Mouse (Mus musculus): Measurements from ENCODE around the gene Raver1.

The Raver1 gene

GRCm38 (mm10) chr9:21107607-21108237, 15.9 kb upstream of the Raver1 start:
- intact Hi-C loops (cut with DNase I), result no loop called here

- intact Hi-C loops (cut with DNase I), result no loop called here
Observed at GRCm38 (mm10) chr9:21105760-21106564, 14.2 kb upstream of the Raver1 start.

GRCm38 (mm10) chr9:21104814-21105213, 13.0 kb upstream of the Raver1 start:
- intact Hi-C loops (cut with DNase I), result no loop called here

GRCm38 (mm10) chr9:21102076-21102475, 10.3 kb upstream of the Raver1 start:
- intact Hi-C loops (cut with DNase I), result no loop called here

GRCm38 (mm10) chr9:21100447-21101161, 8.8 kb upstream of the Raver1 start:
- intact Hi-C loops (cut with DNase I), result no loop called here

- intact Hi-C loops (cut with DNase I), result no loop called here
Observed at GRCm38 (mm10) chr9:21097793-21098192, 6.0 kb upstream of the Raver1 start.

GRCm38 (mm10) chr9:21095958-21096357, 4.2 kb upstream of the Raver1 start:
- intact Hi-C loops (cut with DNase I), result no loop called here

- intact Hi-C loops (cut with DNase I), result loop anchor here (5.0 kb wide), 1 partner anchor 34 kb away; no protein-coding TSS in a partner anchor
Observed at GRCm38 (mm10) chr9:21093423-21093822, 1.6 kb upstream of the Raver1 start.

GRCm38 (mm10) chr9:21090972-21091706, 669 bp downstream of the Raver1 start:
- intact Hi-C loops (cut with DNase I), result loop anchor here (5.0 kb wide), 1 partner anchor 36 kb away; no protein-coding TSS in a partner anchor

- intact Hi-C loops (cut with DNase I), result loop anchor here (5.0 kb wide), 1 partner anchor 37 kb away; no protein-coding TSS in a partner anchor
Observed at GRCm38 (mm10) chr9:21090537-21090936, 1.3 kb downstream of the Raver1 start.

- intact Hi-C loops (cut with DNase I), result no loop called here
Observed at GRCm38 (mm10) chr9:21083324-21083723, 8.5 kb downstream of the Raver1 start.

GRCm38 (mm10) chr9:21081127-21081526, 10.7 kb downstream of the Raver1 start:
- intact Hi-C loops (cut with DNase I), result no loop called here

GRCm38 (mm10) chr9:21075625-21076024, 16.2 kb downstream of the Raver1 start:
- intact Hi-C loops (cut with DNase I), result no loop called here

GRCm38 (mm10) chr9:21074173-21074572, 17.6 kb downstream of the Raver1 start:
- intact Hi-C loops (cut with DNase I), result no loop called here

- intact Hi-C loops (cut with DNase I), result no loop called here
Observed at GRCm38 (mm10) chr9:21073044-21073840, 18.6 kb downstream of the Raver1 start, which contains the start of the genes Gm49373 and Fdx1l. TSS of gene Gm49373 (minus strand) at chr9:21073096. TSS of gene Fdx1l (minus strand) at chr9:21073614.

- intact Hi-C loops (cut with DNase I), result no loop called here
Observed at GRCm38 (mm10) chr9:21072641-21073040, 19.2 kb downstream of the Raver1 start.

- intact Hi-C loops (cut with DNase I), result no loop called here
Observed at GRCm38 (mm10) chr9:21067006-21067684, 24.7 kb downstream of the Raver1 start, which contains the start of gene Zglp1. TSS of gene Zglp1 (minus strand) at chr9:21067093.

GRCm38 (mm10) chr9:21062928-21063327, 28.9 kb downstream of the Raver1 start:
- intact Hi-C loops (cut with DNase I), result no loop called here

GRCm38 (mm10) chr9:21051578-21051977, 40.2 kb downstream of the Raver1 start:
- intact Hi-C loops (cut with DNase I), result no loop called here

GRCm38 (mm10) chr9:21045235-21045634, 46.6 kb downstream of the Raver1 start:
- intact Hi-C loops (cut with DNase I), result no loop called here
